Mouse (Mus musculus): Measurements from ENCODE around the gene Capza2. TPM values are rescaled to one million over a fixed set of nuclear protein-coding genes. Genes with fewer than 3 reads are reported as not detected.

Gene Capza2
- polyA plus RNA-seq, 1 experiment: 24.0 TPM

GRCm38 (mm10) chr6:17705973-17706372 is 69.9 kb downstream of the Capza2 start:
- DNase-seq (ENCODE audit: low read depth): no peak

Other genes with a start within 250 kb of the Capza2 start
- 10.2 and 11.2 TPM in 2 replicates for gene Met, start 172.4 kb upstream of the Capza2 start, polyA plus RNA-seq (2012; rRNA removed)
- gene St7, start 56.7 kb downstream of the Capza2 start, polyA plus RNA-seq (2012; rRNA removed): 12.3 and 14.7 TPM in 2 replicates

Data from gonadal fat pad, adult 2 months (tissue).